Mouse (Mus musculus): ENCODE measurements around the gene Rbm26. TPM values are rescaled to one million over a fixed set of nuclear protein-coding genes. Genes with fewer than 3 reads are reported as not detected.

Gene Rbm26
- total and polyA plus RNA-seq, 3 experiments: 27.9 to 73.5 (median 50.6) TPM

GRCm38 (mm10) chr14:105106252-105106651 is 70.9 kb downstream of the Rbm26 start:
- in situ Hi-C loops (cut with MboI; ENCODE audit: low pct_ligation_motif_present, low pct_unique_long_range_greater_than_20kb, low sequenced_read_pairs) (no loop called here), dilution Hi-C loops (cut with MboI; ENCODE audit: extremely low pct_ligation_motif_present, extremely low pct_unique_long_range_greater_than_20kb, low sequenced_read_pairs) (no loop called here)
- Histone ChIP-seq H3K4me1 (ENCODE audit: control insufficient read depth in 1 of 2, insufficient read depth in 2 of 2) (no peaks in the 10 kb centered on the region), H3K79me2 (replicated peaks; ENCODE audit: control insufficient read depth, extremely low read depth, insufficient read depth, poor library complexity, severe bottlenecking) (no peaks in the 10 kb centered on the region), H3K4me3 (replicated peaks in 1 of 3; ENCODE audit: low read depth in 2 of 3, low read length in 2 of 3, poor library complexity in 1 of 3) (no peak overlapping the region), H3K27ac (ENCODE audit: insufficient read depth, low read depth) (no peak overlapping the region), H3K27me3 (replicated peaks) (no peaks in the 10 kb centered on the region), H3K9ac (ENCODE audit: insufficient read depth, low read depth) (no peak overlapping the region), H3K9me3 (replicated peaks; ENCODE audit: low read length) (no peaks in the 10 kb centered on the region), H3K4me2 (ENCODE audit: insufficient read depth, low read depth, poor library complexity, severe bottlenecking) (no peak overlapping the region), H3K36me3 (replicated peaks in 1 of 2; ENCODE audit: control insufficient read depth in 1 of 2, insufficient read depth in 1 of 2, low read length in 1 of 2) (peaks cover 3 to 32% of the 10 kb centered on the region in 2 experiments)
- DNase-seq (ENCODE audit: extremely low read depth): no peak
- TF ChIP-seq IRF4 (IDR thresholded peaks at IDR 0.05; ENCODE audit: low read depth, low read length) (no peak), SMC3 (IDR thresholded peaks at IDR 0.05; ENCODE audit: low read depth, low read length) (no peak), JUND (conservative IDR thresholded peaks at IDR 0.05; ENCODE audit: low read depth, low read length) (no peak), MAZ (IDR thresholded peaks at IDR 0.05; ENCODE audit: low read depth, low read length) (no peak)

DNA sequence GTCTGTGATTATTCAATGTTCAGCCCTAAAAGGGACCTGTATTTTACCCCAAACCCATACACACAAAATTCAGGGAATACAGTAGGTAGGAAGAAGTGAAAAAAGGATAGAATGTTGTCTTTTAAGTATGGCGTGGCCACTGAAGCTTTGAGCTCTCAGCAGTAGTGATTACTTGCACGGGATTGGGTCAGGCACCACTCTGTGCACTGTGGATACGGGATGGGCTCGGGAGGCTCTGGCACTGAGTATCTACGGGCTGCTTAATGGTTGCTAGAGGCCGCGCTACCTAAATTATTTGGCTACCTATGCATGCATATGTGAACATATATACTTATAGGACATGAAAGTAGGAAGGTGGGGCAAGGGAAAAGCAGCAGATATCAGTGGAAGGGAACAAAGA is 78.3 kb downstream of the Rbm26 start:
- H3K27ac ChIP-seq (ENCODE audit: insufficient read depth, low read depth): no peak overlapping the region
- H3K36me3 ChIP-seq (replicated peaks in 1 of 2; ENCODE audit: control insufficient read depth in 1 of 2, insufficient read depth in 1 of 2, low read length in 1 of 2): peaks cover under 1 to 4% of the 10 kb centered on the region in 2 experiments
- no peak overlapping the region for H3K9ac ChIP-seq (ENCODE audit: insufficient read depth, low read depth)
- H3K9me3 ChIP-seq (replicated peaks; ENCODE audit: low read length): no peaks in the 10 kb centered on the region
- no peaks in the 10 kb centered on the region for H3K27me3 ChIP-seq (replicated peaks)
- in situ Hi-C loops (cut with MboI; ENCODE audit: low pct_ligation_motif_present, low pct_unique_long_range_greater_than_20kb, low sequenced_read_pairs) (no loop called here), dilution Hi-C loops (cut with MboI; ENCODE audit: extremely low pct_ligation_motif_present, extremely low pct_unique_long_range_greater_than_20kb, low sequenced_read_pairs) (no loop called here)
- no peak for TF ChIP-seq CHD2 (IDR thresholded peaks at IDR 0.05; ENCODE audit: low read length)
- TF ChIP-seq CTCF (conservative IDR thresholded peaks at IDR 0.05 in 1 of 2, IDR thresholded peaks at IDR 0.05 in 1 of 2; ENCODE audit: low read depth in 2 of 2, low read length in 2 of 2): no peak
- TF ChIP-seq ZC3H11A (IDR thresholded peaks at IDR 0.05; ENCODE audit: low read depth, low read length): no peak
- TF ChIP-seq SMC3 (IDR thresholded peaks at IDR 0.05; ENCODE audit: low read depth, low read length): no peak
- TF ChIP-seq GABPA (IDR thresholded peaks at IDR 0.05; ENCODE audit: insufficient replicate concordance, low read depth, low read length): no peak
- no peak overlapping the region for H3K4me3 ChIP-seq (replicated peaks in 1 of 3; ENCODE audit: low read depth in 2 of 3, low read length in 2 of 3, poor library complexity in 1 of 3)
- peaks cover 5 to 21% of the 10 kb centered on the region in 2 experiments; a peak in 3 of 4 replicates for H3K4me1 ChIP-seq (ENCODE audit: control insufficient read depth in 1 of 2, insufficient read depth in 2 of 2)
- H3K4me2 ChIP-seq (ENCODE audit: insufficient read depth, low read depth, poor library complexity, severe bottlenecking): no peak overlapping the region
- DNase-seq (ENCODE audit: extremely low read depth): no peak
- no peaks in the 10 kb centered on the region for H3K79me2 ChIP-seq (replicated peaks; ENCODE audit: control insufficient read depth, extremely low read depth, insufficient read depth, poor library complexity, severe bottlenecking)

DNA sequence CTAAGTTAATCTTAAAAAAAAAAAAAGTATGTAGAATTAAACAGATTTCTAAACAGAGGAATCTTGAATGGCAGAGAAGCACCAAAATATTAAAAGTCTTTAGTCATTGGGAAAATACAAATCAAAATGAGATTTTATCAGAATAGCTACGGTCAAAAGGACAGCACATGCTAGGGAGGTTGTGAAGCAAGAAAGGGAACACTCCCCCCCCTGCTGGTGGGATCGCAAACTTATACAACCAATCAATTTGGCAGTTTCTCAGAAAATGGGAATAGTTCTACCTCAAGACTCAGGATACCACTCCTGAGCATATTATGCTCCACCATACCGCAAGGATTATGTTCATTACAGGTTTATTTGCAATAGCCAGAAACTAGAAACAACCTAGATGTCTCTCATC is 80.9 kb downstream of the Rbm26 start:
- in situ Hi-C loops (cut with MboI; ENCODE audit: low pct_ligation_motif_present, low pct_unique_long_range_greater_than_20kb, low sequenced_read_pairs): no loop called here
- DNase-seq (ENCODE audit: extremely low read depth): peak; percentile 48
- dilution Hi-C loops (cut with MboI; ENCODE audit: extremely low pct_ligation_motif_present, extremely low pct_unique_long_range_greater_than_20kb, low sequenced_read_pairs): no loop called here
- Histone ChIP-seq H3K4me2 (ENCODE audit: insufficient read depth, low read depth, poor library complexity, severe bottlenecking) (no peak overlapping the region), H3K9me3 (replicated peaks; ENCODE audit: low read length) (no peaks in the 10 kb centered on the region), H3K4me1 (ENCODE audit: control insufficient read depth in 1 of 2, insufficient read depth in 2 of 2) (peaks cover 5 to 21% of the 10 kb centered on the region in 2 experiments; a peak in 3 of 4 replicates), H3K27me3 (replicated peaks) (no peaks in the 10 kb centered on the region), H3K79me2 (replicated peaks; ENCODE audit: control insufficient read depth, extremely low read depth, insufficient read depth, poor library complexity, severe bottlenecking) (no peaks in the 10 kb centered on the region), H3K4me3 (replicated peaks in 1 of 3; ENCODE audit: low read depth in 2 of 3, low read length in 2 of 3, poor library complexity in 1 of 3) (no peak overlapping the region), H3K9ac (ENCODE audit: insufficient read depth, low read depth) (no peak overlapping the region), H3K27ac (ENCODE audit: insufficient read depth, low read depth) (no peak overlapping the region), H3K36me3 (replicated peaks in 1 of 2; ENCODE audit: control insufficient read depth in 1 of 2, insufficient read depth in 1 of 2, low read length in 1 of 2) (no peaks in the 10 kb centered on the region)
- TF ChIP-seq MAFK (IDR thresholded peaks at IDR 0.05; ENCODE audit: insufficient replicate concordance, low read length) (no peak), POLR2AphosphoS2 (IDR thresholded peaks at IDR 0.05; ENCODE audit: low read depth, low read length) (no peak), JUN (IDR thresholded peaks at IDR 0.05; ENCODE audit: insufficient read depth, low read depth, low read length) (no peak), MEF2A (IDR thresholded peaks at IDR 0.05; ENCODE audit: borderline replicate concordance, low read depth, low read length) (no peak), UBTF (IDR thresholded peaks at IDR 0.05; ENCODE audit: low read depth, low read length) (no peak), USF1 (IDR thresholded peaks at IDR 0.05; ENCODE audit: low read depth, low read length) (no peak), MXI1 (IDR thresholded peaks at IDR 0.05; ENCODE audit: low read depth, low read length) (no peak), ETS1 (conservative IDR thresholded peaks at IDR 0.05; ENCODE audit: low read depth, low read length) (no peak), GABPA (IDR thresholded peaks at IDR 0.05; ENCODE audit: insufficient replicate concordance, low read depth, low read length) (no peak), TCF12 (IDR thresholded peaks at IDR 0.05; ENCODE audit: low read depth, low read length) (no peak), CHD1 (IDR thresholded peaks at IDR 0.05; ENCODE audit: low read depth, low read length) (no peak), ZMIZ1 (IDR thresholded peaks at IDR 0.05; ENCODE audit: low read depth, low read length) (no peak), ZC3H11A (IDR thresholded peaks at IDR 0.05; ENCODE audit: low read depth, low read length) (peak; percentile 13; the same call in 1 of the 2 replicates), SIN3A (IDR thresholded peaks at IDR 0.05; ENCODE audit: low read length) (no peak), ZNF384 (IDR thresholded peaks at IDR 0.05; ENCODE audit: low read depth, low read length) (no peak; the same call in 1 of the 2 replicates), JUND (conservative IDR thresholded peaks at IDR 0.05; ENCODE audit: low read depth, low read length) (no peak), EP300 (IDR thresholded peaks at IDR 0.05; ENCODE audit: low read length) (no peak), RAD21 (IDR thresholded peaks at IDR 0.05; ENCODE audit: low read depth, low read length) (peak; percentile 76), NRF1 (IDR thresholded peaks at IDR 0.05; ENCODE audit: low read depth, low read length) (no peak), IRF4 (IDR thresholded peaks at IDR 0.05; ENCODE audit: low read depth, low read length) (no peak), MAZ (IDR thresholded peaks at IDR 0.05; ENCODE audit: low read depth, low read length) (no peak), MYC (IDR thresholded peaks at IDR 0.05; ENCODE audit: low read depth, low read length) (peak; percentile 71; the same call in 1 of the 2 replicates)

Measured in CH12.LX (cell line).